Mouse (Mus musculus): ENCODE data around the gene Prrg3.

DNA sequence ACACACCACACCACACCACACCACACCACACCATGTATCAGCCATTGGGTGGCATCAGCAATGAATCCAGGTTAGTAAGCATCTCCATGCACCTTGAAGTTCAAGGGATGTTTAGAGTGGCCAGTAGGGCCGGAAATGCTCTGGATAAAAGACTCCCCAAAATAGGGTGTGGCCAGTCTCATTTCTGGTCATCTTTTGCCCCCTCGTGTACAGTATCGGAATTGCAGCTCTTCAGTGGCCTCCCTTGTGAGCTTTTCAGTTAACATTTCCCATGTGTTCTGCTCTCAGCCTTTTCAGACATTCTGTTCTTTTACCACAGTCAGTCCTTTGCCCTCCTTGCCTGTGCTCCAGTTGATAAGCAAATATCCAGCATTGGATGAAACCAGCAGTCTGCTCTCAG, 15.8 kb upstream of the Prrg3 start:
- TF ChIP-seq CTCF (IDR thresholded peaks at IDR 0.05; ENCODE audit: control insufficient read depth, insufficient read depth, low read length): no peak
- no peak for TF ChIP-seq POLR2A (IDR thresholded peaks at IDR 0.05; ENCODE audit: borderline replicate concordance, control insufficient read depth, low read depth, low read length)

All from bone marrow, adult 2 months (tissue).